Mouse (Mus musculus): ENCODE data around the gene Hpdl.

DNA sequence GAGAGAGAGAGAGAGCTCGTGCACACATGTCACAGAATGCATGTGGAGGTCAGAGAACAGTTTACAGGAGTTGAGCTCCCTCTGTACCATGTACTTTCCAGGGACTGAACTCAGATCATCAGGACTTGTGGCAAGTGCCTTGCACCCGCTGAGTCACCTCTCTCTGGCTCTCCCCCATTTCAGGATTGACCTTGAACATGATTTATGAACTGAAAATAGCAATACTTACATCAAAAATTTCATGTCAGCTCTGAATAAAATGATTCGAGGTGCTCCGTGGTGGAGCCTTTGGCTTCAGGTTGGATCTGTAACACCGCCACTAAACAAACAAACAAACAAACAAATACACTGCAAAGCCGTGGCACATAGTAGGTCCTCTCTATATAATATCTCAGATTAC lies 19.3 kb upstream of the Hpdl start:
- TF ChIP-seq CTCF (IDR thresholded peaks at IDR 0.05; ENCODE audit: low read depth, low read length) = no peak
- no peak for TF ChIP-seq TAL1 (conservative IDR thresholded peaks at IDR 0.05; ENCODE audit: low read depth, low read length)
- no peak for TF ChIP-seq GATA1 (IDR thresholded peaks at IDR 0.05; ENCODE audit: borderline replicate concordance, low read length)
- no peak for TF ChIP-seq GATA2 (IDR thresholded peaks at IDR 0.05; ENCODE audit: borderline replicate concordance, low read depth, low read length)

Measured in G1E (cell line).